Mouse (Mus musculus) kidney, adult 2 months (tissue): ENCODE measurements at regions not wholly inside any gene's neighbourhood (a gene's known extent, or its start where the extent isn't known, plus 50 kb on each side); places are given as distances from the start of the nearest gene placed in this dataset.

Experiments used
- CTCF ChIP-seq: fragments of 200-500 bp; conservative IDR thresholded peaks from 2 replicates; pipeline ENCODE4 v1.5.1; 2011; ENCODE audit warnings: low read depth, mild to moderate bottlenecking, control low read depth, low read length, moderate library complexity, mixed read lengths; ENCODE audit not compliant: insufficient read depth, insufficient read length
- POLR2A ChIP-seq: fragments of 200-500 bp; IDR thresholded peaks from one replicate; pipeline ENCODE4 v1.6.1; 2011; ENCODE audit warnings: low read depth, low read length, control low read depth

DNA sequence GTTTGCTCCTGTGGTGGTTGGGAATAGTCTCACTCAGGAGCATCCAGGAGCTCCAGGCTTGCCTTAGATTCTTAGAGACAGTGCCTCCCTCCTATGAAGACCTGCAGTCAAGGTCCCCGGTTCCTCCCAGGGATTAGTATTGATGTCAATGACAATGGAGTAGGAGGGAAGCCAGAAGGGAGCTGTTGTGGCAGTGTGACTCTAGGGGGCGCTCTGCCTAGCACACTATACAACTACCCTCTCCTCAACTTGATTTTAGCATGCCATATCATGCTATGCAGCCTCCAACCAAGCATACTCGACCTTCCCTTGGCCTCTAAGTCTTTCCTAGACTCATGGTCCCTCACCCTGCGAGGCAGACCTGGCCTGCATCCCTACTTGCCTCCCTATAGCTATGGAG is 60.3 kb upstream of the Wnt11 start:
- no peak for TF ChIP-seq POLR2A
- no peak for TF ChIP-seq CTCF
